Mouse (Mus musculus): Measurements from ENCODE around the gene Lca5l. TPM values are rescaled to one million over a fixed set of nuclear protein-coding genes. Genes with fewer than 3 reads are reported as not detected.

Gene Lca5l
- polyA plus RNA-seq, 1 experiment, result 41.7 TPM

DNA sequence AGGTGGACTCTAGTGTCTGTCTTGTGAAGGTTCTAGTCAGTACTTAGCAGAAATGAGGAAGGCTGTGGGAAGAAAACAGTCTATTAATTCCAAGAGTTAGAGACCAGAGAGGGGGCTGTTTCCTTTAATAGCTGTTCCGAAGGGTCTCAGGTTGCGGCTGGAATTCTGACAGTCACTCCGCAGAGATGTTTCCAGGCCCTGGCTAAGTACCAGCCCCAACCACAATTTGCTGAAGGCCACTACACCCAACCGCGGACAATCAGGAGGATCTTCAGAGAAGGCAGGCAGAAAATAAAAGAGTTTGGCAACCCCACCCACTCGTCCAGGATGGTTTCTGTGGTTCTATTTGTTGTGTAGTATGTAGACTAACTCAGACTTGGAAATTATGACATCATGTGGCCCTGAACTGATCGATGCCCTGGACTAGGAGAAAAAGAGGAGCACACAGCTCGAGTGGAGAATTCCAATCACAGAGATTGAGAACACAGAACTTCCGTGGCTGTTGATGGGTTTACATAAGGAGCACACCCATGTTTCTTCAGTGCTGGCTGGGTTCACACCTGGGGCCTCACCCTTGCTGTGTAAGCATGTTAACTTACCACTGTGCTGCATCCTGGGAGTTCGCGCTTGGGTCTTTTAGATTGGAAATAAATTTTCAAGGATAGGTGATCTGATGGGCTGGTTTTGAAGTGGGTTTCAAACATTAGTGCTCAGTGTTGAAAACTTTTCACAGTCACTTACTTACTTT is 9.6 kb upstream of the Lca5l start:
- Histone ChIP-seq H3K4me1 (ENCODE audit: control insufficient read depth, insufficient read depth, low read length) (peaks cover 9% of the 10 kb centered on the region), H3K4me3 (ENCODE audit: control insufficient read depth, low read depth, low read length) (no peak overlapping the region), H3K27me3 (ENCODE audit: control insufficient read depth, insufficient read depth, low read length) (no peaks in the 10 kb centered on the region), H3K36me3 (ENCODE audit: control insufficient read depth, insufficient read depth, low read length) (no peaks in the 10 kb centered on the region), H3K27ac (ENCODE audit: control insufficient read depth, insufficient read depth, low read depth, low read length) (no peak overlapping the region)
- TF ChIP-seq CTCF (IDR thresholded peaks at IDR 0.05; ENCODE audit: control insufficient read depth, insufficient read depth, insufficient replicate concordance, low read depth, low read length) (no peak), POLR2A (IDR thresholded peaks at IDR 0.05; ENCODE audit: control insufficient read depth, low read depth, low read length) (no peak)

DNA sequence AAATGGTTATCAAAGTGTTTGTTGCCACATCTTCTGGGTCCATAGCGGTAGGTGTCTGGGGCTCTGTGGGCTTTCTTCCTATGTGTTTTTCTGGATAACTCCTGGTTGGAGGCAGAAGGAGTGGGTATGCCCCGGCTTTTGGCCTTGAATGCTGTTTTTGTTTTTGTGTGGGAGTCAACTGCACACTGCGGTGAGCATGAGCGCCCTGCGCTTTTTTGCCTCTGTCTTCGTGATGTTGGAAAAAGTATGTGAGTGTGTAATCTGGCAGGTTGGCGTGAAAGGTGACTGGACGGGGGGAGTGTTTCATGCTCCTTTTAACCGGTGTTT is 8.6 kb upstream of the Lca5l start:
- no peaks in the 10 kb centered on the region for H3K36me3 ChIP-seq (ENCODE audit: control insufficient read depth, insufficient read depth, low read length)
- H3K4me1 ChIP-seq (ENCODE audit: control insufficient read depth, insufficient read depth, low read length), result peaks cover 9% of the 10 kb centered on the region
- no peak for TF ChIP-seq CTCF (IDR thresholded peaks at IDR 0.05; ENCODE audit: control insufficient read depth, insufficient read depth, insufficient replicate concordance, low read depth, low read length)
- peak overlapping the region; percentile 66 for H3K4me3 ChIP-seq (ENCODE audit: control insufficient read depth, low read depth, low read length)
- no peaks in the 10 kb centered on the region for H3K27me3 ChIP-seq (ENCODE audit: control insufficient read depth, insufficient read depth, low read length)
- H3K27ac ChIP-seq (ENCODE audit: control insufficient read depth, insufficient read depth, low read depth, low read length), result peak overlapping the region; percentile 75

DNA sequence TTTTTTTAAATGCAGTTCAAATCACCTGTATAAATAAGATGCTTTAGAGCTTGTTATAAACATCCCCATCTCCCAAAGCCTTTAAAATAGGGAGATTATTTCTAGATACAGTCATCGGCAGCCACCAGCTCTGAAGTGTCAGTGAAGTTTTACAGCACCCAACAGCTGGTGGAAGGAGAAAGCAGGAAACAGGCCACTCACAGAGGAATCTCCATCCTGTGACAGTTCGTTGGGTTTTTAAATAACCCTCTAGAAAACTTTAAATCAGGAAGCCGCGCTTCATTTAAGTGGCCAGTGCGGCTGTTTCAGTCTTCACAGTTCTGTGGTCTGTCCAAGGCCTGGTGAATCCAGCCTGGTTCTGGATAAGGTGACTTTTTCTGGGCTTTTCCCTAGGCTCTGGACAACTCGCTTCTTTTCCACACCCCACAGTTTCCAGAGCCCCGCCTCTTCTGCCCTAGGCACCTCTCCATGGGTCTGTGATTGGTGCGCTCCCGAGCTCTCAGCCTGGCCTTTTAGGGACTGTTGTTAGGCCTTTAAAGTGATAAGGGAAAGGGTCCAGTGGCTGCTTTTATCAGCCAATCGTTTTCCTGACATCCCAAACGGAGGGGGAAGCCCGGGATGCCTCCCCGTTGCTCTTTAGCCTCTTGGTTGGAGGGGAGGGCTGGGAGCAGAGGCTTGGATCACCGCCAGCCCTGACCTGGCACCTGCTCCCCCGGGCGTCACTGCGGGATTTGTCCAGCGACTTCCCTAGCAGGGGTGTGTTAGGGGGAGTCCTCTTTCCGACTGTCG is 8.0 kb upstream of the Lca5l start, which contains the start of gene Sh3bgr:
Sh3bgr (plus strand) TSS at position 538 of the 789 bp plus-strand sequence.
- Histone ChIP-seq H3K4me3 (ENCODE audit: control insufficient read depth, low read depth, low read length) (peak within 1 kb of the TSS; percentile 66), H3K36me3 (ENCODE audit: control insufficient read depth, insufficient read depth, low read length) (no peaks in the 10 kb centered on the region), H3K27me3 (ENCODE audit: control insufficient read depth, insufficient read depth, low read length) (no peaks in the 10 kb centered on the region), H3K27ac (ENCODE audit: control insufficient read depth, insufficient read depth, low read depth, low read length) (peak within 1 kb of the TSS; percentile 75), H3K4me1 (ENCODE audit: control insufficient read depth, insufficient read depth, low read length) (peaks cover 9% of the 10 kb centered on the region)
- TF ChIP-seq CTCF (IDR thresholded peaks at IDR 0.05; ENCODE audit: control insufficient read depth, insufficient read depth, insufficient replicate concordance, low read depth, low read length) (no peak), POLR2A (IDR thresholded peaks at IDR 0.05; ENCODE audit: control insufficient read depth, low read depth, low read length) (no peak)

DNA sequence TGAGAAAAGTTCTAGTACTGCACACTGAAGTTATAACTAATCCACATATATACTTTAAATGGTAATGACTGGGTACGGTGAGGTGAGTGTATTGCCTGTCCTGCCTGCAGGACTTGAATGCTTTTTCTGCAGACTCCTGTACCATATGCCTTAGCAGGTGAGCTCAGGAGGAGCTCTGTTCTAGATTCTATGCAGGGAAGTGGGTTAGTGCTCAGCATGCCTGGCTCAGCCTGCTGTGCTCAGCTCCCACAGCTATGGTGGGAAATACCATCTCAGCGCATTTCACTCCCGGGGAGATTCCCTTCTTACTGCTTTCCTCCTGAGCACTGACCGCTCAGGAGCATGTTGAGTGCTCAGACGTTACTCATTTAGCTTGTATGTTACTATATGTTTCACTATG is 4.5 kb downstream of the Lca5l start:
- Histone ChIP-seq H3K36me3 (ENCODE audit: control insufficient read depth, insufficient read depth, low read length) (no peaks in the 10 kb centered on the region; the same call in 1 of the 2 replicates), H3K27me3 (ENCODE audit: control insufficient read depth, insufficient read depth, low read length) (no peaks in the 10 kb centered on the region), H3K4me3 (ENCODE audit: control insufficient read depth, low read depth, low read length) (no peak overlapping the region), H3K4me1 (ENCODE audit: control insufficient read depth, insufficient read depth, low read length) (peaks cover 6% of the 10 kb centered on the region), H3K27ac (ENCODE audit: control insufficient read depth, insufficient read depth, low read depth, low read length) (no peak overlapping the region)
- TF ChIP-seq POLR2A (IDR thresholded peaks at IDR 0.05; ENCODE audit: control insufficient read depth, low read depth, low read length) (no peak), CTCF (IDR thresholded peaks at IDR 0.05; ENCODE audit: control insufficient read depth, insufficient read depth, insufficient replicate concordance, low read depth, low read length) (no peak)

DNA sequence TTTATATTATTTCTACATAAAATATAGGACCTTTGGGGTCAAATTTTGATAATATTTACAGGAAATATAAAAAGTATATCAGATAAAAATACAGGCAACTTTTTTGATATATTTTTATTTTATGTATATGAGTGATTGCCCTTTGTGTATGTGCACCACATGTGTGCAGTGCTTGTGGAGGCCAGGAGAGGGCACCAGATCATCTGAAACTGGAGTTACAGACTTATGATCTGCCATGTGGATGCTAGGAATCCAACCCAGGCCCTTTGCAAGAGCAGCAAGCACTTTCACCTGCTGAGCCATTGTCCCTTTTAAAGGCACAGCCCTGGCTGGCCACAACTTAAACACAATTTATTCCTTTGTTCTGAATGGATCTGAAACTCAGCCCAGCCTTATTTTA is 12.9 kb downstream of the Lca5l start:
- Histone ChIP-seq H3K36me3 (ENCODE audit: control insufficient read depth, insufficient read depth, low read length) (peaks cover 3% of the 10 kb centered on the region), H3K4me1 (ENCODE audit: control insufficient read depth, insufficient read depth, low read length) (no peaks in the 10 kb centered on the region), H3K4me3 (ENCODE audit: control insufficient read depth, low read depth, low read length) (no peak overlapping the region), H3K27ac (ENCODE audit: control insufficient read depth, insufficient read depth, low read depth, low read length) (no peak overlapping the region), H3K27me3 (ENCODE audit: control insufficient read depth, insufficient read depth, low read length) (no peaks in the 10 kb centered on the region)
- TF ChIP-seq CTCF (IDR thresholded peaks at IDR 0.05; ENCODE audit: control insufficient read depth, insufficient read depth, insufficient replicate concordance, low read depth, low read length), result no peak
- TF ChIP-seq POLR2A (IDR thresholded peaks at IDR 0.05; ENCODE audit: control insufficient read depth, low read depth, low read length), result no peak

DNA sequence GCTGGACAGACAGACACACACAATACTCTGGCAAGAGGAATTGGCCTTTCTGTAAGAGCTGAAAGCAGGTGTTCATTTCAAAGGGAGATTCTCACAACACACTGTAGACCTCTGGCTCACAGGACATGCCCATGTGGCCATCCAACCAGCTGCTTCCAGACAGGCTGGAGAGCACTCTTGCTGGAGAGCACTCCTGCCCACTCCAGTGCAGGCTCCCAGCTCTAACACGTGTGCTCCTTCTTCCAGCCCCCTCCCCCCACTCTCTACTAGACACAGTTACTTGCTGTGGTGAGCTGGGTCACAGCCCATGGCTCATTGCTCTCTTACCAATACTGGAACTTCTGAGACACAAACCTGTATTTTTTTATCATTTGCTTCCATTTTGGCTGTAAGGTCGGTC is 16.7 kb downstream of the Lca5l start:
- Histone ChIP-seq H3K36me3 (ENCODE audit: control insufficient read depth, insufficient read depth, low read length) (peaks cover 3% of the 10 kb centered on the region), H3K4me1 (ENCODE audit: control insufficient read depth, insufficient read depth, low read length) (no peaks in the 10 kb centered on the region), H3K27ac (ENCODE audit: control insufficient read depth, insufficient read depth, low read depth, low read length) (no peak overlapping the region), H3K4me3 (ENCODE audit: control insufficient read depth, low read depth, low read length) (no peak overlapping the region), H3K27me3 (ENCODE audit: control insufficient read depth, insufficient read depth, low read length) (no peaks in the 10 kb centered on the region)
- TF ChIP-seq POLR2A (IDR thresholded peaks at IDR 0.05; ENCODE audit: control insufficient read depth, low read depth, low read length), result no peak
- no peak for TF ChIP-seq CTCF (IDR thresholded peaks at IDR 0.05; ENCODE audit: control insufficient read depth, insufficient read depth, insufficient replicate concordance, low read depth, low read length)

DNA sequence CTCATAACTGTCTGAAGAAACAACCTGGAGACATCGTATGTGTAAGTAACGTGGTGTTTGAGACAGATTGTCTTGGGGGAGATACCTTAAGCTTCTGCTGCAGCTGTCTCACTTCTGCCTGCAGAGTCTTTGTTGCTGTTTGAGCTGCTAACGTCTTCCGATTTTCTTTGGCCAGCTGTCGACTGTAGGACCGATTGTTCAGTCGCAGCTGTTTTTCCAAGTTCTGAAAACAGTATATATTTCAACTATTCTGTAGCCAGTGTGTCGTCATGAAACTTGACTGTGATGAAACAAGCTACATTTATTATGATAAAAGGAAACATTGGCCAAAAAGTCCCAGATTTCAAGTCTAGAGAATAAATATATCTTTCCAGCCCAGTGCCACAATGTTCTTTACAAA is 18.4 kb downstream of the Lca5l start:
- Histone ChIP-seq H3K27me3 (ENCODE audit: control insufficient read depth, insufficient read depth, low read length) (no peaks in the 10 kb centered on the region), H3K4me1 (ENCODE audit: control insufficient read depth, insufficient read depth, low read length) (no peaks in the 10 kb centered on the region), H3K4me3 (ENCODE audit: control insufficient read depth, low read depth, low read length) (no peak overlapping the region), H3K36me3 (ENCODE audit: control insufficient read depth, insufficient read depth, low read length) (peaks cover 2% of the 10 kb centered on the region; the same call in 1 of the 2 replicates), H3K27ac (ENCODE audit: control insufficient read depth, insufficient read depth, low read depth, low read length) (no peak overlapping the region)
- TF ChIP-seq CTCF (IDR thresholded peaks at IDR 0.05; ENCODE audit: control insufficient read depth, insufficient read depth, insufficient replicate concordance, low read depth, low read length), result no peak
- no peak for TF ChIP-seq POLR2A (IDR thresholded peaks at IDR 0.05; ENCODE audit: control insufficient read depth, low read depth, low read length)
